Mouse (Mus musculus) gonadal fat pad, adult 2 months (tissue): ENCODE results near the gene Os9. TPM values are rescaled to one million over a fixed set of nuclear protein-coding genes. Genes with fewer than 3 reads are reported as not detected.

ENCODE experiments used
- polyA plus RNA-seq: library from polyadenylated mRNA; depleted of rRNA; stranded (reverse); fragments of >200 nt; gene quantifications from 2 replicates; pipeline ENCODE4 v1.2.3, GENCODE M21; 2012; rRNA removed

Os9 gene
- polyA plus RNA-seq, 1 experiment = 109 TPM

Other genes starting within 250 kb of the Os9 start
- 8.1 and 8.8 TPM in 2 replicates for gene Atp23, start 219.8 kb downstream of the Os9 start, polyA plus RNA-seq
- gene Ctdsp2, start 142.4 kb downstream of the Os9 start, polyA plus RNA-seq = 119 and 121 TPM in 2 replicates
- gene Avil, start 120.4 kb downstream of the Os9 start, polyA plus RNA-seq = 0.07 and 0.13 TPM in 2 replicates
- 27.1 and 32.9 TPM in 2 replicates for gene Tsfm, start 90.3 kb downstream of the Os9 start, polyA plus RNA-seq
- 31.2 and 31.9 TPM in 2 replicates for gene Mettl1, start 79.7 kb downstream of the Os9 start, polyA plus RNA-seq
- 0.55 and 0.86 TPM in 2 replicates for gene Eef1akmt3, start 79.6 kb downstream of the Os9 start, polyA plus RNA-seq
- gene Cyp27b1, start 72.9 kb downstream of the Os9 start, polyA plus RNA-seq = 0.22 TPM in 2 replicates
- 6.1 and 8.9 TPM in 2 replicates for gene March9, start 60.9 kb downstream of the Os9 start, polyA plus RNA-seq
- 204 and 205 TPM in 2 replicates for gene Cdk4, start 57.6 kb downstream of the Os9 start, polyA plus RNA-seq
- 128 and 146 TPM in 2 replicates for gene Tspan31, start 50.9 kb downstream of the Os9 start, polyA plus RNA-seq
- gene Agap2, start 45.8 kb downstream of the Os9 start, polyA plus RNA-seq = 5.3 and 5.7 TPM in 2 replicates
- gene B4galnt1, start 44.1 kb upstream of the Os9 start, polyA plus RNA-seq = 60.5 and 112 TPM in 2 replicates
- gene Slc26a10, start 59.5 kb upstream of the Os9 start, polyA plus RNA-seq = 1.0 and 1.2 TPM in 2 replicates
- gene Arhgef25, start 69.0 kb upstream of the Os9 start, polyA plus RNA-seq = 25.7 and 29.6 TPM in 2 replicates
- gene Dtx3, start 74.6 kb upstream of the Os9 start, polyA plus RNA-seq = 91.3 and 116 TPM in 2 replicates
- gene Pip4k2c, start 90.5 kb upstream of the Os9 start, polyA plus RNA-seq = 76.9 and 93.8 TPM in 2 replicates
- 2.4 and 6.4 TPM in 2 replicates for gene Kif5a, start 142.2 kb upstream of the Os9 start, polyA plus RNA-seq
- 228 and 280 TPM in 2 replicates for gene Dctn2, start 145.2 kb upstream of the Os9 start, polyA plus RNA-seq
- 21.8 and 32.7 TPM in 2 replicates for gene Mbd6, start 167.9 kb upstream of the Os9 start, polyA plus RNA-seq
- gene Mars, start 190.7 kb upstream of the Os9 start, polyA plus RNA-seq = 55.2 and 64.5 TPM in 2 replicates
- gene Arhgap9, start 200.8 kb upstream of the Os9 start, polyA plus RNA-seq = 9.3 and 9.7 TPM in 2 replicates
- 15.2 and 18.3 TPM in 2 replicates for gene Gli1, start 220.8 kb upstream of the Os9 start, polyA plus RNA-seq
- gene Inhbe, start 233.3 kb upstream of the Os9 start, polyA plus RNA-seq = 0.01 and 0.03 TPM in 2 replicates
- gene Inhbc, start 249.3 kb upstream of the Os9 start, polyA plus RNA-seq = 0.06 TPM in 1 of 2 replicates, not detected in the other